Mouse (Mus musculus) small intestine, adult 2 months (tissue): ENCODE results near the gene Eml3. TPM values are rescaled to one million over a fixed set of nuclear protein-coding genes. Genes with fewer than 3 reads are reported as not detected.

ENCODE experiments used
- H3K27ac ChIP-seq: fragments of 200-500 bp; 2 replicates; pipeline ENCODE4 v1.5.1; 2012; ENCODE audit warnings: low read depth, low read length, control low read depth, inconsistent platforms; ENCODE audit not compliant: insufficient read depth
- H3K27me3 ChIP-seq: fragments of 200-500 bp; 2 replicates; pipeline ENCODE4 v1.6.1; 2012; ENCODE audit warnings: mild to moderate bottlenecking, moderate library complexity, low read length, inconsistent platforms; ENCODE audit not compliant: control insufficient read depth, insufficient read depth
- H3K36me3 ChIP-seq: fragments of 200-500 bp; 2 replicates; pipeline ENCODE4 v1.6.1; 2012; ENCODE audit warnings: mild to moderate bottlenecking, low read length, control low read depth, inconsistent platforms; ENCODE audit not compliant: control insufficient read depth, insufficient read depth
- H3K4me1 ChIP-seq: fragments of 200-500 bp; 2 replicates; pipeline ENCODE4 v1.6.1; 2012; ENCODE audit warnings: low read length, inconsistent platforms, mixed read lengths; ENCODE audit not compliant: control insufficient read depth, insufficient read depth, insufficient read length
- H3K4me3 ChIP-seq: fragments of 200-500 bp; 2 replicates; pipeline ENCODE4 v1.5.1; 2012; ENCODE audit warnings: low read depth, mild to moderate bottlenecking, control low read depth, inconsistent platforms, low read length, moderate library complexity
- CTCF ChIP-seq: fragments of 200-500 bp; IDR thresholded peaks from 2 replicates; pipeline ENCODE4 v1.5.1; 2012; ENCODE audit warnings: low read depth, mild to moderate bottlenecking, control low read depth, inconsistent platforms, low read length, moderate library complexity, mixed read lengths; ENCODE audit not compliant: insufficient replicate concordance, insufficient read length; ENCODE audit errors: extremely low read depth
- POLR2A ChIP-seq: fragments of 200-500 bp; IDR thresholded peaks from 2 replicates; pipeline ENCODE4 v1.6.1; 2012; ENCODE audit warnings: low read depth, mild to moderate bottlenecking, control low read depth, inconsistent platforms, low read length, moderate library complexity
- WGBS: fragments of 180-500 bp; shearing (Covaris S2); methylation state at CpG from one replicate; pipeline ENCODE4 v1.1.7; 2018; 5-methylcytosine and 5-hydroxymethylcytosine counted together
- polyA plus RNA-seq: library from polyadenylated mRNA; depleted of rRNA; stranded (reverse); fragments of >200 nt; gene quantifications from 2 replicates; pipeline ENCODE4 v1.2.3, GENCODE M21; 2012

The Eml3 gene
- polyA plus RNA-seq, 1 experiment = 32.2 TPM

DNA sequence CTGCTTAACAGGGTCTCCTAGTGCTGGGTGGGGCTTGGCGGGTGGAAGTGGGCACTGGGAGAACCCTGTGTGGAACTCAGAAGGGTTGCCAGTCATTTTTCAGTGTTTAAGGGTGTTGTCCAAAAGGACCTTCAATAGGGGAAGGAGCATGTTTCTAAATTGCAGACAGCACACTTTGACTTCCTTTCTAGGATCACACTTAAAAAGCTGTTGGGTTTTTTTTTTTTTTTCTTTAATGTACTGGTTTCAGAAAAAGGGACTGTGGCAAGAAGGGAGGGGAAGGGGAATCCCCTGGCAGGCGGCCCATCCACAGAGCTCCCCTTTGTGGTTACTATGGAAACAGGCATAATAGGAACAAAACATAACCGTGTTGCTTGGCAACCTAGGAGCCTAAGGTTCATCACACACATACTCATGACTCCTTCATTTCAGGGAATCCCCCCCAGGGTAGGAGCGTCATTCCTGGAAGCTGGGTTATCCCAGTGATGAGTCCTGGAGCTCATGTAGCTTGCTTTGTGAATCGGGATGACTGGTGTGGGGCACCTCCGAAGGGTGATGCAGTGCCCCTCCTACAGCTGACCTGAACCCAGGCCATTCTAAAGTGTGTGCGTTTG lies 55.0 kb downstream of the Eml3 start:
- H3K4me1 ChIP-seq = peaks cover 31% of the 10 kb centered on the region
- no peaks in the 10 kb centered on the region for H3K27me3 ChIP-seq
- no peak overlapping the region for H3K4me3 ChIP-seq

DNA sequence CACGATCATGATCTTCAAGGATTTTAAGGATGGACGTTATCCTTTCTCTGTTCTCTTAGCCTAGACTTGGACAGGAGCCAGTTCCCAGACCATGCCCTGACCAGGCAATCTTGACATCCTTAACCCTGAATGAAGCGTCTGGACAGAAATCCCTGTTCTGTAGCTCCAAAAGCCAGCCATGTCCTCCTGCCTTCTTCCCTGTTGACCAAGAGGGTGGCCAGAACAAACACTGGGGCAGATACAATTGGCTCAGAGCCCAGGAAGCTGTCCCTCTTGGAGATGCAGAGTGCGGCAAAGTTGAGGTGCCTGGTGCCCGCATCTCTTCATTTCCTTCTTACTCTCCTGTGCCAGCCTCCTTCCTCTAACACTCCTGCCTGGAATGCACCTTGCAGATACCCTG lies 56.5 kb downstream of the Eml3 start:
- Histone ChIP-seq H3K4me3 (no peak overlapping the region), H3K36me3 (no peaks in the 10 kb centered on the region), H3K4me1 (peaks cover 37% of the 10 kb centered on the region), H3K27ac (no peak overlapping the region), H3K27me3 (no peaks in the 10 kb centered on the region)
- WGBS = 43% methylated on average over 5 of the region's 5 CpGs
- TF ChIP-seq CTCF = no peak
- no peak for TF ChIP-seq POLR2A

More for the DNA sequence above, 55.0 kb downstream of the Eml3 start:
- WGBS = 15% methylated on average over 7 of the region's 7 CpGs
- TF ChIP-seq CTCF (no peak), POLR2A (no peak)
- Histone ChIP-seq H3K36me3 (peaks cover 1% of the 10 kb centered on the region; the same call in 1 of the 2 replicates), H3K27ac (peak overlapping the region; percentile 94)

GRCm38 (mm10) chr19:8987816-8988215 lies 58.5 kb downstream of the Eml3 start:
- H3K27ac ChIP-seq = no peak overlapping the region
- TF ChIP-seq POLR2A (no peak), CTCF (no peak)
- no peak overlapping the region for H3K4me3 ChIP-seq
- H3K36me3 ChIP-seq = peaks cover 1% of the 10 kb centered on the region; the same call in 1 of the 2 replicates
- 90% methylated on average over 2 of the region's 2 CpGs for WGBS
- no peaks in the 10 kb centered on the region for H3K27me3 ChIP-seq
- peaks cover 45% of the 10 kb centered on the region for H3K4me1 ChIP-seq

DNA sequence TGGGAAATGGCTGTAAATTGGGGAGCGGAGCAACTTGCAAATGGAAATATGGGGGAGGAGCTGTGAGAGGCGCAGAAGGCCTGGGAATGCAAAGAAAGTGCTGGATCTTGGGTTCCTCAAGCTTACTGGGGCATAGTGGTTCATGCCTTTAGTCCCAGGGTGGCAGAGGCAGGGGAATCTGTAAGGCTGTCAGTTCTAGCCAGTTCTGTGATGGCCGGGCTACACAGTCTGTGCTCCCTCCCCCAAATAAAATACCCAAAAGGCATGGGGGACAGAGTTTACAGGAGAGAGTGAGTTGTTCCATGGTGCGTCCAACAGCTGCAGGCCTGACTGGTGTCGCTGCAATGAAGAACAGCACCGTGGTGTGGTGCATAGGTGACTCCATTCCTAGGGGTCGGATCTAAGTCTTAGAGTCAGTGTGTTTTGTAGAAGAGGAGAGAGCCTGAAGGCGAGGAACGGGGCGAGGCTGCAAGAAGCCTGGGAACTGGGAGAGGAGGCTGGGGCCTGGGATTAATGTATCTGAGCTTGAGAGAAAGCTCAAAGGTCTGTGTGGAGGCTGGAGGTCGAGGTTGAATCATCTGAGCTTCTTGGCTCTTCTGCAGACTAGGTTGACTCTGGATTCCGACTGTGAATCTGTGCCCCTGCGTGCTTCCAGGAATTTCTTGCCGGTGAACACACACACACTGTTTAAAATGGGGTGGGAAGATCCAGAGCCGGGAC lies 59.2 kb downstream of the Eml3 start:
- peaks cover 1% of the 10 kb centered on the region; the same call in 1 of the 2 replicates for H3K36me3 ChIP-seq
- 41% methylated on average over 15 of the region's 15 CpGs for whole genome bisulfite sequencing
- H3K4me3 ChIP-seq = peak overlapping the region; percentile 73
- no peaks in the 10 kb centered on the region for H3K27me3 ChIP-seq
- H3K4me1 ChIP-seq = peaks cover 48% of the 10 kb centered on the region
- TF ChIP-seq POLR2A (no peak), CTCF (peak; percentile 7; the same call in 1 of the 2 replicates)
- H3K27ac ChIP-seq = peak overlapping the region; percentile 94

DNA sequence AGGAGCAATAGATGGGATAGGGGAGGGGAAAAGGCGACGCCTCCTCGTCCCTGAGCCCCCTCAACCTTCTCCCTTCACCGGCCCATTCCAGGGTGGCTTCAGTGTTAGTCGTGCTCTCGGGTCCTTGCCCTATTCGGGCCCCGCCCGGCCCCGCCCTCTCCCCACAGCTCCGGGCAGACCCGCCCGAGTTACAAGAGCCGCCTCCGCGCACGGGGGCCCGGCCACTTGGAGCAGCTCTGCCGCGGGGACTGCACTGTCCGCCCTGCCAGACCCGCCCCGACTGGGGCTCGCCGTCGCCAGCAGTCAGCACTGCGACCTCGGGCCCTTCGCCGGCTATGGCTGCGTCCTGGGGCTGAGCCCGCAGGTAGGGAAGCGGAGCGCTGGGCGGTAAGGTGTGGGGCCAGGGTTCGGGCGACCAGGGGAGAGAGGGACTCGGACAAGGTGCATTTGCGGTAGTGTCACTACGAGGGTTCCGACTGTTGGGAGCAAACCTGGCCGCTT lies 59.8 kb downstream of the Eml3 start, which contains the start of gene Ahnak:
Gene Ahnak, plus strand, starts transcription at position 219 of the 501 bp plus-strand sequence.
- WGBS = under 1% methylated on average over 42 of the region's 42 CpGs
- peaks cover 1% of the 10 kb centered on the region; the same call in 1 of the 2 replicates for H3K36me3 ChIP-seq
- TF ChIP-seq POLR2A (peak; percentile 92), CTCF (no peak)
- H3K27ac ChIP-seq = peak within 1 kb of the TSS; percentile 94
- peaks cover 43% of the 10 kb centered on the region for H3K4me1 ChIP-seq
- peak within 1 kb of the TSS; percentile 73 for H3K4me3 ChIP-seq
- H3K27me3 ChIP-seq = no peaks in the 10 kb centered on the region

GRCm38 (mm10) chr19:8989567-8990431 lies 60.4 kb downstream of the Eml3 start:
- H3K27ac ChIP-seq = peak overlapping the region; percentile 94
- under 1% methylated on average over 53 of the region's 53 CpGs for WGBS
- TF ChIP-seq CTCF (no peak; the same call in 1 of the 2 replicates), POLR2A (no peak; the same call in 1 of the 2 replicates)
- peak overlapping the region; percentile 73 for H3K4me3 ChIP-seq
- H3K36me3 ChIP-seq = peaks cover 1% of the 10 kb centered on the region; the same call in 1 of the 2 replicates
- peaks cover 39% of the 10 kb centered on the region for H3K4me1 ChIP-seq
- H3K27me3 ChIP-seq = no peaks in the 10 kb centered on the region
